16 mouse cellular contexts compared by ENCODE assay signal in the genomic region with DNA sequence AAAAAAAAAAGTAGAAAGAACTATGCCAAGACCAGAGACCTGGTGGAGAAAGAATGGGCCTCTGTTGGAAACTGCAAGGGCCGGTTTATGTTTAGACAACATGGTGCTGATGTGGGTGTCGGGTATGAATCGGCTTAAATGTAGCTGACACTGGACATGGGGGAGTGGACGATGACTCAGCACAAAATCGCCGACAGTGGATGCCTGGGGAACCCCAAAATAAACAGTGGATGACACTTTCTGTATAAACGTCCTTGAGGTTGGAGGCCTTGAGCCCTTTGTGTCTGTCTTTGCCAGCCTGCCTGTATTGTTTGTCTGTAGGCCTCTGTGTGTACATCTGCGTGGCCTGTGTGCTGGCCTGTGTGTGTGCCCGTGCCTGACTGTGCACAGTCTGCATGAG. TPM values are rescaled to one million over a fixed set of nuclear protein-coding genes. Genes with fewer than 3 reads are reported as not detected.
"Had no signal": no experiment of that assay in that cellular context is flagged by ENCODE, and none has a peak within 500 bp of the region (broad histone marks: within the 10 kb centered on the region; RNA-seq: fewer than 3 reads in every experiment).

No protein-coding gene starts in this region.

- H3K36me3 ChIP-seq: kidney, embryonic 15.5 days; limb, embryonic 15.5 days; liver, embryonic 12.5 days; neural tube, embryonic 12.5 days; stomach, embryonic 15.5 days had no signal

- H3K9ac ChIP-seq: kidney, embryonic 15.5 days; limb, embryonic 15.5 days; liver, embryonic 12.5 days; lung, embryonic 14.5 days; neural tube, embryonic 12.5 days; stomach, embryonic 15.5 days had no signal

- H3K9me3 ChIP-seq: kidney, embryonic 15.5 days; limb, embryonic 15.5 days; liver, embryonic 12.5 days; neural tube, embryonic 12.5 days; stomach, embryonic 15.5 days had no signal

- DNase-seq: kidney, postnatal 14 days; layer of hippocampus, adult 9-11 months; layer of hippocampus, postnatal 36 days; lung, embryonic 14.5 days; lung, postnatal 14 days; midbrain, embryonic 14.5 days; retina, postnatal 1 day; right cerebral cortex, postnatal 14 days; thymus, postnatal 36 days had no signal

- H3K4me3 ChIP-seq: kidney, embryonic 15.5 days; limb, embryonic 15.5 days; liver, embryonic 12.5 days; neural tube, embryonic 12.5 days; stomach, embryonic 15.5 days had no signal

- H3K4me1 ChIP-seq: kidney, embryonic 15.5 days; liver, embryonic 12.5 days; neural tube, embryonic 12.5 days; stomach, embryonic 15.5 days had no signal

- H3K4me2 ChIP-seq: kidney, embryonic 15.5 days; limb, embryonic 15.5 days; liver, embryonic 12.5 days; lung, embryonic 14.5 days; neural tube, embryonic 12.5 days; stomach, embryonic 15.5 days had no signal

- H3K27ac ChIP-seq: kidney, embryonic 15.5 days; limb, embryonic 15.5 days; liver, embryonic 12.5 days; macrophage; neural tube, embryonic 12.5 days; stomach, embryonic 15.5 days had no signal

- H3K27me3 ChIP-seq: kidney, embryonic 15.5 days; limb, embryonic 15.5 days; liver, embryonic 12.5 days; neural tube, embryonic 12.5 days; stomach, embryonic 15.5 days had no signal

- ATAC-seq: liver, embryonic 12.5 days had no signal

RNA-seq across cellular contexts. Expression of gene Enah, which starts 52.1 kb away (rescaled TPM):
- total RNA-seq: monocyte, adult 5-6 weeks had no signal
